Mouse (Mus musculus) limb, embryonic 10.5 days (tissue): ENCODE data around the gene Hist1h1b. TPM values are rescaled to one million over a fixed set of nuclear protein-coding genes. Genes with fewer than 3 reads are reported as not detected.
"Not testable (repeated sequence)": the region's sequence is repeated elsewhere in the genome, so short reads cannot be mapped to it uniquely, and the experiment has no call there.

ENCODE experiments used
- DNase-seq: peaks from one replicate; pipeline ENCODE4 v3.0.0-alpha.2; 2017; ENCODE audit warnings: low spot score
- H3K27ac ChIP-seq: fragments of 300-500 bp; sonication (generic); 2 replicates; pipeline ENCODE4 v1.5.1; 2016; ENCODE audit warnings: mild to moderate bottlenecking
- H3K27me3 ChIP-seq: fragments of 300-500 bp; sonication (generic); 2 replicates; pipeline ENCODE4 v1.6.1; 2016; ENCODE audit warnings: low read depth, mild to moderate bottlenecking; ENCODE audit not compliant: poor library complexity, severe bottlenecking
- H3K36me3 ChIP-seq: fragments of 300-500 bp; sonication (generic); 2 replicates; pipeline ENCODE4 v1.6.1; 2016; ENCODE audit warnings: mild to moderate bottlenecking, moderate library complexity
- H3K4me1 ChIP-seq: fragments of 300-500 bp; sonication (generic); 2 replicates; pipeline ENCODE4 v1.6.1; 2016
- H3K4me3 ChIP-seq: fragments of 300-500 bp; sonication (generic); 2 replicates; pipeline ENCODE4 v1.5.1; 2016; ENCODE audit warnings: mild to moderate bottlenecking, moderate library complexity
- H3K9me3 ChIP-seq: fragments of 300-500 bp; sonication (generic); replicated peaks from 2 replicates; pipeline ENCODE4 v1.6.1; 2016; ENCODE audit warnings: mild to moderate bottlenecking
- WGBS: fragments of 180-500 bp; shearing (Covaris S2); methylation state at CpG from one replicate; pipeline ENCODE4 v1.1.7; 2016; 5-methylcytosine and 5-hydroxymethylcytosine counted together
- polyA plus RNA-seq: library from polyadenylated mRNA; unstranded; fragments of >200 nt; fragmentation: Nextera tagmentation; extraction: Ambion mirVana; gene quantifications from 2 replicates; pipeline ENCODE4 v1.2.1, GENCODE M21; 2016

Gene Hist1h1b
- polyA plus RNA-seq, 1 experiment from 2014 or later = 33.1 TPM

DNA sequence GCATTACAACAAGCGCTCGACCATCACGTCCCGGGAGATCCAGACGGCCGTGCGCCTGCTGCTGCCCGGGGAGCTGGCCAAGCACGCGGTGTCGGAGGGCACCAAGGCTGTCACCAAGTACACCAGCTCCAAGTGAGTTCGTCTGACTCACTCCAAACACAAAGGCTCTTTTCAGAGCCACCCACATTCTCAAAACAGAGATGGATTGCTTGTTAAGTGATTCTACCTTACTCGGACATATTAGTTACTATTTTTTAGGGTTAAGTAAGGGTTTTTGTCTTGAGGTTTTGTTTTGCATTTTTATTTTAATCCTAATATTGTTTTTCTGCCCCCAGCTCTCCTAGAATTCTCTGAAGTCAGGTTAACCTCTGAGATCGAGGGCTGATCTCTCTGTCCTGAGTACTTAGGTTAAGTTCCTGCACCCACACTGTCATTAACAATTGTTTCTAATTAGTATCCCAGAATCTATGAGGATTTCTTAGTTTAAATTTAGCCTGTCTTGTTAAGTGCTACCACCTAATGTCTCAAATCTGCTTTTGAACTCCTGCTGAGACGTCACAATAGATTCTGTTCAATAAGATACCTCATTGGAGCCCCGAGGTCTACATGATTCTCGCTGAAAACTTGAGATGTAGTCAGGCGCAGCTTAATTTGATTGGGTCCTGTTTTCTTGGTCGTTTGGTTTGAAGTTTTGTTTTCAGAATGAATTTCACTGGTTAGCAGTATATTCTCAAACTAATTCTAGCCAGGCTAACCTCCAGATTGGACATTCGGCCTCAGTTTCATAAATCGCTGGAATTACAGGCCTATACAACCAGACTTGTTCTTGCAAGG, 7.6 kb upstream of the Hist1h1b start:
- H3K36me3 ChIP-seq = no peaks in the 10 kb centered on the region
- peak overlapping the region; percentile 93 for H3K27ac ChIP-seq
- peak overlapping the region; percentile 49 for H3K4me3 ChIP-seq
- no peaks in the 10 kb centered on the region for H3K27me3 ChIP-seq
- peaks cover 36% of the 10 kb centered on the region for H3K4me1 ChIP-seq
- DNase-seq = peak; percentile 34
- WGBS = 17% methylated on average over 16 of the region's 21 CpGs
- H3K9me3 ChIP-seq = no peaks in the 10 kb centered on the region

DNA sequence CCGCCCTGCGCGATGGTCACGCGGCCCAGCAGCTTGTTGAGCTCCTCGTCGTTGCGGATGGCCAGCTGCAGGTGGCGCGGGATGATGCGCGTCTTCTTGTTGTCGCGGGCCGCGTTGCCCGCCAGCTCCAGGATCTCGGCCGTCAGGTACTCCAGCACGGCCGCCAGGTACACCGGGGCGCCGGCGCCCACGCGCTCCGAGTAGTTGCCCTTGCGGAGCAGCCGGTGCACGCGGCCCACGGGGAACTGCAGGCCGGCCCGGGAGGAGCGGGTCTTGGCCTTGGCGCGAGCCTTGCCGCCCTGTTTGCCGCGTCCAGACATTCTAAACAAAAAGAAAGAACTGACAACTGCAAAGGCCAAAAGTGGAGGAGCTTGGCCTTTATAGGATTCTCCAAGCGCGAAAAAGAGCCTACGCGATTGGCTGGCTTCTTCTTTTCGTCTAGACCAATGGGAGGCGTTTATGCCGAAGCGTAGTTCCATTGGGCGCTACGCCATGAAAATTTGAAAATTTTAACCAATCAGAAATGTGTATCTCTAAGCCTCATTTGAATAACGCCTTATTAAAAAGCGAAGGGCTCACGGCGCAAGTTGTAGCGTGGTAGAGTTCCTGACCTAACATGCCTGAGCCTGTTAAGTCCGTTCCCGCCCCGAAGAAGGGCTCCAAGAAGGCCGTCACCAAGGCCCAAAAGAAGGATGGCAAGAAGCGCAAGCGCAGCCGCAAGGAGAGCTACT, 6.6 kb upstream of the Hist1h1b start, which contains the start of the genes Hist1h2an and Hist1h2bp:
Gene Hist1h2an (minus strand): TSS at position 320 of the 731 bp plus-strand sequence.
Gene Hist1h2bp (plus strand): TSS at position 563 of the 731 bp plus-strand sequence.
- peak within 1 kb of the TSS; percentile 93 for H3K27ac ChIP-seq
- not testable (repeated sequence) for H3K27me3 ChIP-seq, H3K36me3 ChIP-seq, H3K9me3 ChIP-seq
- peak; percentile 85 for DNase-seq
- peaks cover 36% of the 10 kb centered on the region for H3K4me1 ChIP-seq
- peak within 1 kb of the TSS; percentile 49 for H3K4me3 ChIP-seq
- WGBS = under 1% methylated on average over 38 of the region's 63 CpGs

DNA sequence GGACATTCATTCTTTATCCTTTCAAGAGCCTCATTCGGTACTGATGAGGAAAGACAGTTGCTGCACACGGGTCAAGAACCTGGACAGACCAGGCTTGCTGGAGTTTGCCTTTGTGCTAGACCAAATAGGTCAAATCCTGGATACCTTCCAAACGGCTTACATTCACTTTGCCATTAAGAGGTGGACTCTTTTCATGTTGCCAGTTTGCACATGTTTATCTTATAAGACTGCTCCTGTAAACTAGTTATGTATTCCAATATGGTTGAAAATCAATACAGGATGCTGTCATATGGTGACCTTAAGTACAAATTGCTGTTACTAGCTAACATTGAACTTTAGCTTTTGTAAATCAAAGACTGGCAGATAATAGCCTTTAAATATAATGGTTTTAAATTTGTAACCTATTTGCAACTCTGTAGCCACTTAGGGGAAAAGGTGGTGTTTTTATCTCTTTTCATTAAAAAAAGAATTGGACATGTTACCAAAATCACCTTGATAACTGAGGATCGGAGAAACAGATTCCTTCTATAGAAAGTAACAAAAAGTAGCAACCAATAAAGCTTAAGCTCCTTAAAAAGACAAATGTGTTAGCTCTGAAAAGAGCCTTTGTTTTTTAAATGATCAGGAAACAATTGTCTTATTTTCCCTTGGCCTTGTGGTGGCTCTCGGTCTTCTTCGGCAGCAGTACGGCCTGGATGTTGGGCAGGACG, 5.9 kb upstream of the Hist1h1b start:
- H3K4me3 ChIP-seq = peak overlapping the region; percentile 49
- WGBS = 5% methylated on average over 8 of the region's 8 CpGs
- peak; percentile 53 for DNase-seq
- H3K36me3 ChIP-seq = no peaks in the 10 kb centered on the region
- H3K27me3 ChIP-seq = no peaks in the 10 kb centered on the region
- peaks cover 36% of the 10 kb centered on the region for H3K4me1 ChIP-seq
- no peaks in the 10 kb centered on the region for H3K9me3 ChIP-seq
- peak overlapping the region; percentile 93 for H3K27ac ChIP-seq

DNA sequence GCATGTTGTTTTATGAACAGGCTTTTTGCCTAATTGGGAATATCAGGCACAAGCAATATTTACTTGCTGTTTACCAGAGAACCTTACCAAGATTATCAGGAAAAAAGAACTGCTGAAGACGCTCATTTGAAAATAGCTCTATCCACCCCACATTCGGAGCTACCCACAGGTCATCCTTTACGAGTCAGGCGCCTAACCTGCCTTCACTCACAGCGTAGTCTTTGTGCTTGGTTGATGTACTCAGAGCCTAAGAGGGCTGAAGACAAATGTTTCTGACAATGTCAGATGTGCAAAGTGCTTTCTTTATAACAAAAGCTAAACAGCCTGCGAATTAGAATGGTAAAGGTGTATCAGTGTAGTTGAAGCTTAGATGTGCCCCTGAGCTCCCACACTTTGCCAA, 3.9 kb upstream of the Hist1h1b start:
- H3K36me3 ChIP-seq = no peaks in the 10 kb centered on the region
- no peaks in the 10 kb centered on the region for H3K9me3 ChIP-seq
- peak overlapping the region; percentile 93 for H3K27ac ChIP-seq
- DNase-seq = peak; percentile 33
- 21% methylated on average over 6 of the region's 6 CpGs for WGBS
- H3K4me1 ChIP-seq = peaks cover 34% of the 10 kb centered on the region
- H3K4me3 ChIP-seq = peak overlapping the region; percentile 52
- no peaks in the 10 kb centered on the region for H3K27me3 ChIP-seq

DNA sequence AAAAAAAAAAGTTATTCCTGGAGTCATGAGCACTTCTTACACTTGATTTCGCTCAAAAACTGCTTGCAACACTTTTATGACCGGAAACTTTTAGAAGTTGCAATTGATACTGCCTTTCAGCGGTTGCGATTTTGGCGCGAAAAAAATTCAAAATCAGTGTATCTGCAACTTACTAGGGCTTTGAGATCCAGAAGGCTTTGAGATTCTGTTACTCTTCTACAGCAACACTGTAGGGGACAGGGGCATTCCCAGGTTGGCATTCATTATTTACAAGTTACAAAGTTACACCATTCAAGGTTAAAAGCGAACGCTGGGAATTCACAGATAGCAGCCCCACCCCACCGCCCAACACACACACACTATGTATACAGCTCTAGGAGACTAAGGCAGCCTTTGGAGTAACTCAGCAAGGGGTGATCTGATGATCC, 3.3 kb upstream of the Hist1h1b start:
- H3K4me3 ChIP-seq = peak overlapping the region; percentile 52
- peaks cover 31% of the 10 kb centered on the region for H3K4me1 ChIP-seq
- WGBS = 3% methylated on average over 9 of the region's 9 CpGs
- H3K36me3 ChIP-seq = no peaks in the 10 kb centered on the region
- H3K27me3 ChIP-seq = no peaks in the 10 kb centered on the region
- DNase-seq = peak; percentile 59
- no peaks in the 10 kb centered on the region for H3K9me3 ChIP-seq
- H3K27ac ChIP-seq = peak overlapping the region; percentile 93

DNA sequence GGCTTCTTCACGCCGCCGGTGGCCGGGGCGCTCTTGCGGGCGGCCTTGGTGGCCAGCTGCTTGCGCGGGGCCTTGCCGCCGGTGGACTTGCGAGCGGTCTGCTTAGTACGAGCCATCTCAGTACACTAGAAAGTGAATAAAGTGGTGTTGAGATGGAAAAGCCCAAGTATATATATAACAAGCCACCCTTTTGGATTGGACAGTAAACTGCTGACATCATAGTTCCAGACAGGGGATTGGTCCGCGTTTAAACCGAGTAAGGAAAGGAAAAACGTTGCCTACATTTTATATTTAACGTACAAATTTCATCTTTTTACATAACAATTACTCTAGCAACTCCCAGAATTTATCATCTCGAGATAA, 2.8 kb upstream of the Hist1h1b start, which contains the start of gene Hist1h3i:
Gene Hist1h3i (minus strand): TSS at position 116 of the 363 bp plus-strand sequence.
- Histone ChIP-seq H3K9me3 (no peaks in the 10 kb centered on the region), H3K36me3 (no peaks in the 10 kb centered on the region), H3K4me1 (peaks cover 29% of the 10 kb centered on the region), H3K4me3 (peak within 1 kb of the TSS; percentile 52), H3K27ac (peak within 1 kb of the TSS; percentile 93), H3K27me3 (no peaks in the 10 kb centered on the region)
- WGBS = under 1% methylated on average over 16 of the region's 20 CpGs
- DNase-seq = peak; percentile 38

DNA sequence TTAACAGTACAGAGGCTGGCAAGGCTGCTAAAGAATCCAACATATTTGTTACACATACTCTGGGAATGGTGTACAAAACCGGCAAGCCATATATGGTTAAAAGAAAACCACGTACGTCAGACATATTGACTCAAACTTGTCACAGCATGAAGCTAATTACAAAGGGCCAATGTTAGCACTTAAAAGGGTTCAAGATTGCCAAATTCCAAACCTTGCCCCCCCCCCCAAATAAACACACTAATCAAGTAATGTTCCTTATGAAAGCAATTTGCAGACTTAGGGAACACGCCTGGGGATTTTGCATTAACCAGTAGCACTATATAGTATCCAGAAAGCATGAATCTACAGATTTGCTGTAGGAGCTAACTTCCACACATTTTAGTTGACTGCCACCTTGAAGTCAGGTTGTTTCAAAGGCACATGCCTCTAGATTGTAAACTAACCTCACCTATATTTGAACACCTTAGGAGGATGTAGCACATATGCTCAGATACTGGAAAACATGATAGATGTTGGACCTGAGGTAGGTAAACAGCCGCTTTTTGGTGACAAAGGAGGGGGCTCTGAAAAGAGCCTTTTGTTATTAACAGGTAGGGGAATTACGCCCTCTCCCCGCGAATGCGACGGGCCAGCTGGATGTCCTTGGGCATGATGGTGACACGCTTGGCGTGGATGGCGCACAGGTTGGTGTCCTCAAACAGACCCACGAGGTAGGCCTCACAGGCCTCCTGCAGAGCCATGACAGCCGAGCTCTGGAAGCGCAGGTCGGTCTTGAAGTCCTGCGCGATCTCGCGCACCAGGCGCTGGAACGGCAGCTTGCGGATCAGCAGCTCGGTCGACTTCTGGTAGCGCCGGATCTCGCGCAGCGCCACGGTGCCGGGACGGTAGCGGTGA, 2.2 kb upstream of the Hist1h1b start:
- 2% methylated on average over 22 of the region's 35 CpGs for WGBS
- DNase-seq = peak; percentile 63
- Histone ChIP-seq H3K27ac (peak overlapping the region; percentile 93), H3K4me3 (peak overlapping the region; percentile 52), H3K4me1 (peaks cover 29% of the 10 kb centered on the region)
- not testable (repeated sequence) for H3K36me3 ChIP-seq, H3K27me3 ChIP-seq, H3K9me3 ChIP-seq

DNA sequence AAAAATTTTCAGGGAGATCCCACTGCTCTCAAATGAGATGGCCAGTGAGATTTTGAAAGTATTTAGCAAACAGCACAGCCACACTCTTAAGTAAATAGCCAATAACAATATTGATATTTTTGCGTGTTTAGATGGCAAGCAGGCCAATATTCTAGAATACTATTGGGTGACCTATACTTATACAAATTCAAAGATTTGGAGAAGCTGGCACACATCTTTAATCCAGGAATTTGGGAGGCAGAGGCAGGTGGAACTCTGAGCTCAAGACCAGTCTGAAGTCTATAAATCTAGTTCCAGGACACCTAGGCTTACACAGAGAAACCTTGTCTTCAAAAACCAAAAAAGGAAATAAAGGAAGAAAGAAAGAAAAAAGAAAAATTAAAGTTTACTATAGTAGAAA, 1.2 kb upstream of the Hist1h1b start:
- peak; percentile 14 for DNase-seq
- H3K4me3 ChIP-seq = 0 out of 2 replicates have a peak overlapping the region, but pooled peaks have one; percentile 52
- H3K27me3 ChIP-seq = no peaks in the 10 kb centered on the region
- H3K27ac ChIP-seq = peak overlapping the region; percentile 93
- peaks cover 29% of the 10 kb centered on the region for H3K4me1 ChIP-seq
- H3K9me3 ChIP-seq = no peaks in the 10 kb centered on the region
- WGBS = 92% methylated on average over 1 of the region's 1 CpGs
- H3K36me3 ChIP-seq = no peaks in the 10 kb centered on the region

DNA sequence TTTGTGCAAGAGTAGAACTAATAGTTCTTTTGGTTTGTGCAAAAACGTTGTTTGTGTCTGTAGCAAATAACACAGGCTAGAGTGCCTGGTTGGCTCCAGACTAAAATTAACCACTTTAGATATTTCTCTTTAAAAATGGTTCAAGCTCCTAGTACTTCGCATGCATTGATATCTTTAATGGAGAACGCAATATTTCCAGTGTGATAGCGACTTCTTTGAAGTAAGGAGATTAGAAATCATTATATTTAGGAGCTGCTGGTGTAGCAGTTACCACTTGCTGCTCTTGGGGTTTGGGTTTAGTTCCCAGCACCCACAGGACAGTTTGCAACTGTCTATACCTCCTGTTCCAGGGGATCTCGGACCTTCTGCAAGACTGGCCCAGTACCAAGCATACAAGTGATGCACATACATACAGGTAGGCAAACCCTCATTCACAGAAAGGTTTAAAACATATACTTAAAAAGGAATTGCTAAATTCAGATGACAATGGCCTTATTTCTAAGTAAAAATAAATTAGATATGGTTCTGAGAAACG, 663 bp upstream of the Hist1h1b start:
- WGBS = 43% methylated on average over 6 of the region's 6 CpGs
- Histone ChIP-seq H3K4me1 (peaks cover 28% of the 10 kb centered on the region), H3K27me3 (no peaks in the 10 kb centered on the region), H3K27ac (peak overlapping the region; percentile 93), H3K9me3 (no peaks in the 10 kb centered on the region), H3K36me3 (no peaks in the 10 kb centered on the region), H3K4me3 (peak overlapping the region; percentile 61; the same call in 1 of the 2 replicates)
- peak; percentile 30 for DNase-seq

DNA sequence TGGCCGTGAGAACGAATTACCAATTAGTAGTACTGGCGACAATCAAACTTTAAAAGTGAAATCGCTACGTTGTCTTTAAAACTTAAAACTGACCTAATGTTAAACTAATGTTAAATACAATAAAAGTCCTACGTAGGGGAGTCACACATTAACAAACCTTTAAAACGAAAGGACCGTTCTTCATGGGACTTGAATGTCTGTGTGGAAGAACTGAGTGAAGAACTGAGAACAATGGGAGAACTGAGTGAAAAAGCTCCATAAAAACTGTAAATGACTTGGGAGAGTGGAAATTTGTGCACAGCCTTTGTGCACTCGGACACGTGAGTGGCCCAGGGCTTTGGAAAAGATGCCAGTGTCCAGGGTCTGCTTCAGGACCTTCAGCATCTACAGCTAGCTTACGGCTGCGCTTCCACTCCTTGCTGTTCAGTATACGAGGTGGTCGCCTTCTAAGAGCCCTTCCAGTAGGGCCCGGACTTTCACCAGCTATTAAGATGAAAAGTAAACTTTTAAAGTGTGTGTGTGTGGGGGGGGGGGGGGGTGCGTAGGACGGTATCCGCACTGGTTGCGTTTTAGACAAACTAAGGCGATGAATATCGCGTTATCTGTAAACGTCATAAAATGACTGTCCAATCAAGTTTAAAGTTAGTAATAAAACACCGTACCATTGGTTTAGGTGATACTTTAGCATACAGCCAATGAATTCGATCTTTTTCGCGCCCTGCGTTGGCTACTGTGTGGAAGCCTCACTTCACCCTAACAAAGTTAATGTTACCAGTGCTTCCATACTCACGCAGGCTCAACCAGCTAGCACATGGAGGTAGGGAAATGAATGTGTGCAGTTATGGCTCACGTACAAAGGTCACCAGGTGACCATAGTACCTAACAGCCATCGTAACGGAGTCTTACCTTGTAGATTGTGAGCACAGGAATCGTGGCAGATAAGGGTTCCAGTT, 1.3 kb downstream of the Hist1h1b start:
- no peaks in the 10 kb centered on the region for H3K36me3 ChIP-seq
- H3K4me3 ChIP-seq = peak overlapping the region; percentile 61
- no peaks in the 10 kb centered on the region for H3K9me3 ChIP-seq
- peak; percentile 79 for DNase-seq
- peak overlapping the region; percentile 93 for H3K27ac ChIP-seq
- H3K27me3 ChIP-seq = no peaks in the 10 kb centered on the region
- WGBS = 8% methylated on average over 33 of the region's 33 CpGs
- H3K4me1 ChIP-seq = peaks cover 19% of the 10 kb centered on the region

DNA sequence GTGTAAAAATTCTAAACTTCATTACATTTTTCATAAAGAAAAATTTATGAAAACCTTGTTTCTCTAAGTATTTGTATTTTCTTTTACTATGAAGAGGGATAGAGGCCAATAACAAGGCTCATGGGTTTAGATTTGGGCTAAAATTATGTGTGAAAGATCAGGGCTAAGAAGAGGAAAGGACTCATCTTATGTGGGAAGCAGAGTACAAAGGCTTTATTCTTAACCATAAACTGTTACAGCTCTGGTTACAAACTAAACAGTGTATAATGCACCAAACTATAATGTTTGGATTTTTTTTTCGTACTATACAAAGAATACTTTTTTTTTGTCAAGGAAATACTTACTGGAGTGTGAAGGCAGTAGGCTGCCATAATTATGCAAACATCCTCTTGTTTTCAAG, 24.7 kb downstream of the Hist1h1b start:
- DNase-seq = no peak
- Histone ChIP-seq H3K27ac (peak overlapping the region; percentile 36; the same call in 1 of the 2 replicates), H3K4me1 (peaks cover 24% of the 10 kb centered on the region), H3K4me3 (peak overlapping the region; percentile 55; the same call in 1 of the 2 replicates), H3K9me3 (no peaks in the 10 kb centered on the region), H3K36me3 (no peaks in the 10 kb centered on the region), H3K27me3 (no peaks in the 10 kb centered on the region)
- WGBS = 86% methylated on average over 1 of the region's 1 CpGs
